Mouse (Mus musculus): Measurements from ENCODE around the gene Ncoa7. TPM values are rescaled to one million over a fixed set of nuclear protein-coding genes. Genes with fewer than 3 reads are reported as not detected.
A peak's percentile ranks its signal among the peaks of the same experiment; 100 is the strongest.
"Not testable (repeated sequence)": the region's sequence is repeated elsewhere in the genome, so short reads cannot be mapped to it uniquely, and the experiment has no call there.

Gene Ncoa7
- total RNA-seq, 2 experiments from 2014 or later: 99.7 to 105 TPM

- no peak for DNase-seq
These were observed 142.4 kb downstream of the Ncoa7 start for GRCm38 (mm10) chr10:30660564-30661328.

- no peak for DNase-seq
These were observed 147.5 kb downstream of the Ncoa7 start for GRCm38 (mm10) chr10:30655655-30656054.

DNA sequence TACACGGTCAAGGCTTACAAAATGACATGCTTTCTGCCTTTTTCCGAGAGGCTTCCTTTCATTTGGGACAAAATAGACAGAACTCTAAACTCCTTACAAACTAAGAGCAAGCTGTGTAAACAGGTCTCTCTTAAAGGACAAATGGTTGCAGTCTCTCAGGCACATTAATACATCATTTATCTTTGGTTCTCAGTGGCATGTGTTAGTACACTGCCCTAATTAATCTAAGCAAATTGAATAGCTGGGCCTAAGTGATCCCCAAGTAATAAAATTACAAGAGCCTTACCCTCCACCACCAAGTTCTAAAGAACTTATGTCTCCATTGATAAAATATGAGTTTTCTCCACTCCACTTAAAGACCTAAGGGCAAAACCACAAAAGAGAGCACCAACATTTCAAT lies 155.4 kb downstream of the Ncoa7 start:
- DNase-seq: no peak

DNA sequence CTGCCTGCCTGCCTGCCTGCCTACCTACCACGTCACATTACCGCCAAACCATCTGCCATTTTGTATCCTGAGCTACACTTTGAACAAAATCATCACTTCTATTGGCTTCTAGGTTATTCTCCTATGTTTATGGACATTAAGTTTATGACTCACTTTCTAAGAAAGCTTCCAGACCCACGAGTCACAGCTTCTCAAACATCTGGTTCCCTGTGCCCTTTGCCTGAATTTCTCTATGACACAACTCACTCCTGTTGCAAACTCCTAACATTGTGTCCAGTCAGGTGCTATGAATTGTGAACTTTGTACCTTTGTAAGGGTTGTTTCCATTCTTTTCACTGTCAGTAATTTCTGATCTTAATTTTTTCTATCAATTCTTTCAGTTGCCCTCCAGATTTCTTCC lies 164.9 kb downstream of the Ncoa7 start:
- no peak for DNase-seq

DNA sequence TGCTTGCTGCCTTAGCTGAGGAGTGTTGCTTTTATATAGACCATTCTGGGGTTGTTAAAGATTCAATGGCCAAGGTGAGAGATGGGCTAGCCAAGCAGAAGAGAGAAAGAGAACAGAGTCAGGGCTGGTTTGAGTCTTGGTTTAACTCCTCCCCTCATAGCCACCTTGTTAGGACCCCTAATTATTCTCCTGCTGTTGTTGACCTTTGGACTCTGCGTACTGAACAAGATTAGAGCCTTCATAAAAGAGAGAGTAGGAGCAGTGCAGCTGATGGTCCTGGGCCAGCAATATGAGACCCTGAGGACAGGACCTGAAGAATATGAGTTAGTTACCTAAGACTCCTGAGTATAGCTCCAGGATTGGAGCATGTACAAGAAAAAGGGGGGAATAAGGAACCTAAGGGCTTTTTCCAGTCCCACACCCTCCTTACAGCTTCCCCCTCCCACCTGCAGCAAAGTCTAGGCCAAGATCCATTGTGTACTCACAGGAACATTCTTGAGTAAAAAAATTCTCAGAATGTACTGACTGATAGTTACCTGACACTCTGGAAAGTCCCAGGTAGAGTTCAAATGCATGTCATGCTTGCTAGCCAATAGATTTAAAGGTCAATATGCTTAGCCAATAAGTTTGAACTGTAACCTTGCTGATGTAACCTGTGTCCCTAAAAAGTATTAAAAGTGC lies 166.5 kb downstream of the Ncoa7 start:
- not testable (repeated sequence) for DNase-seq

- DNase-seq: no peak
These were observed 170.4 kb downstream of the Ncoa7 start for GRCm38 (mm10) chr10:30632718-30633117.

GRCm38 (mm10) chr10:30629977-30630376 lies 173.1 kb downstream of the Ncoa7 start:
- no peak for DNase-seq

- no peak for DNase-seq
These were observed 173.6 kb downstream of the Ncoa7 start, which contains the start of gene Hint3 for GRCm38 (mm10) chr10:30629513-30629912. Gene Hint3 (minus strand): TSS chr10:30629632.

DNA sequence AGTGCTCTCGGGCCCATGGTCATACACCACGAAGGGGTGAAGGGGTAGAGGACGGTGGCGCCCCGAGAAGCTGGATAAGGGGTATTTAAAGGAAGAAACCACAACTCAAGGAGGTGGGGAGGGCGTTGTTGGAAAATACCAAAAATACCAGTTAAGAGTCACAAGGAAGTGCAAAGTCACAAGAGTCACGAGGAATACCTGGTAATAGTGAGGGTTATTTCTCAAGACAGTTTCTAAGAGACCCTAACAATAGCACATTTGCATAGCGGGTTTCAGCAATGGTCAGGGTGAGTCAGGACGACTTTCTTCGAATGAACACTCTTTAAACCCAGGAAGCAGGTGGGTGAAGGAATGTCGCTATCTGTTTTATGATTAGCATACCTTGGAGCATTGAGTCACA lies 174.7 kb downstream of the Ncoa7 start:
- not testable (repeated sequence) for DNase-seq

DNA sequence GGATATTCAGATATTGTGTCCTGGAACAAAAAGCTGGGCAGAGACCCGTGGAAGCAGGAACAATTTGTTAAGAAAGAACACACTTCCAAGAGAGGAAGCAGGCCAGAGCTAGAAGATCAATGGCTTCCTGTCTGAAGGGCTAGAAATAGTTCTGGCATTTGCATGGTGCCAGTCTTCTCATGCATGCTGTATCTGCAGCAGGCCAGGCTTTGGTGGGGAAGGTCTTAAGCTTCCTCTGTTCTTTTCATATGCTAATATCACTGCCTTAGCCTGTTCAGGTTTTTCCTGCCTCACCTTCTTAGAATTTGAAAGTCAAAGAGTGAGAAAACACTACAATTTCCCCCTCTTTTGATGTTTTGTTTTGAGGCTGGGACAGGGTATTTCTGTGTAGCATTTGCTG lies 175.6 kb downstream of the Ncoa7 start:
- no peak for DNase-seq

DNA sequence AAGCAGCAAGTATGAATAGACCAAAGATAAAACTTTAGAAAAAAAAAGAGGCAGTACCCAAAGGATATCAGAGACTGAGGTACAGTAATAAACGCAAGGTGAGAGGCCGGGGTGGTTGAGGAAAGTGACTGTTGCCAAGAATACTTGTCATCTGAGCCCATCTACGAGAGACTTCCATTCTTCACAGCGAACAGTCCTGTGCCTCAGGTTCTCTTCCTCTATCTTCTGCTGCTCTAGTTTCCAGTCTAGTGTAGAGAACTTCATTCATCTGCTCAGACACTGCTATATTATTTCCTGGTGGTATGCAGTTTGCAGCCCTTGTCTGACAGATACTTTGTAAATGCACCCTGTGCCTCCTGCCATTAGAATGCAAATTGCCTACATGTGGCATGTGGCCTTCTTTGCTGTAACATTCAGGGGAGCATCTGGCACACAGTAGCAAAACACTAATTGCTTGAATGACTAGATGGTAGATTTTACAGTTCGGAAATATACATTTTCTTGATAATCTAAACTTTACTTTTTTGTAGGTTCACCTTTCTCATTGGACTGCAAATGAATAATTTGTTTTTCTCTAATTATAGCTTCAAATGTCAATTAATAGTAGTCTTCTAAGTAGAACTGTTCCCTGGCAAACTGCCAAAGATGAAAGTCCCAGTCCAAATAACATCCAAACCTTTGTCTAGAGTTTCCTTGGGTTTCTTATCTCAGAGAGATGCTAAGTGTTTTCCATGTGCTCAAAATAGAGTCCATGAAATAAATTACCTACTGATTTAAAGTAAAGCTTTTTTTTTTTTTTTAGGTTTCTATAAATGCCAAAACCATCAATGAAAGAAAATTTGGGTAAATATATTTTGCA lies 178.7 kb downstream of the Ncoa7 start:
- DNase-seq: no peak

GRCm38 (mm10) chr10:30622928-30623327 lies 180.2 kb downstream of the Ncoa7 start:
- no peak for DNase-seq

GRCm38 (mm10) chr10:30618918-30619210 lies 184.3 kb downstream of the Ncoa7 start:
- DNase-seq: no peak

GRCm38 (mm10) chr10:30618091-30618917 lies 184.8 kb downstream of the Ncoa7 start:
- peak; percentile 98 to 99 for DNase-seq

DNA sequence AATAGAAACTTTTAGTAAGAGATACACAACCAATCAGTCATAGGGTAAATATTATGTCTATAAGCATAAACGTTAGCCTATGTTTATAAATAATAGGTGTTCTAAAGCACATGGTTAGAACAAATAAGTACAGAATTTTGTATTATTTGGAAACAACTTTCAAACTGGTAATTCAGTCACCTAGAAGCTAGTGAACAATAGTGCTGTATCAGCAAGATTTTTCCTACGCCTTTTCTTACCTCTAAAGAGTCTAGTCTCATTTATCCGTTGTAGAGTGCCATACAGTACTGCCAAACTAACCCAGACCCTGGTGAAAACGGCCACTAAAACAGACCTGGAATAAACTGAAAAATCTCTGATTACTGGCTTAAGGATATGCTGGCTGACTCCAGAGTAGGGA lies 190.1 kb downstream of the Ncoa7 start:
- no peak for DNase-seq

GRCm38 (mm10) chr10:30609614-30610013 lies 193.5 kb downstream of the Ncoa7 start:
- no peak for DNase-seq

DNA sequence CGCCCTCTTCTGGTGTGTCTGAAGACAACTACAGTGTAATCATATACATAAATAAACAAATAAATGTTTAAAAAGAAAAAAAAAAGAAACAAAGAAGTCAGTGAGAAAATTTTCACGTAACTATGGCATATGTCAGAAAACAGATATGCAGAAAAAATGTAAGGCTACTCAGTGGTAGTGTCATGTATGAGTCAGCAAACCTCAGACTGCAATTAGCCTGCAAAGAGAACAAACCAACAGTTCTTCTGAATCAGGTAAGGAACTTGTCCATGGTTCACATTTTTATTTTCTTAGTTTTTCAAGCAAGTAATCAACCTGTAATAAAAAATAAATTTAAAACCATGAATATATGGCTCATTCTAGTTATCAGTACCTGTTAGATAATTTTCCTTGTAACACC lies 195.0 kb downstream of the Ncoa7 start:
- no peak for DNase-seq

GRCm38 (mm10) chr10:30600542-30600966 lies 202.6 kb downstream of the Ncoa7 start, which contains the start of gene Trmt11:
Gene Trmt11 (minus strand): TSS chr10:30600749.
- peak; percentile 90 to 91 for DNase-seq

DNA sequence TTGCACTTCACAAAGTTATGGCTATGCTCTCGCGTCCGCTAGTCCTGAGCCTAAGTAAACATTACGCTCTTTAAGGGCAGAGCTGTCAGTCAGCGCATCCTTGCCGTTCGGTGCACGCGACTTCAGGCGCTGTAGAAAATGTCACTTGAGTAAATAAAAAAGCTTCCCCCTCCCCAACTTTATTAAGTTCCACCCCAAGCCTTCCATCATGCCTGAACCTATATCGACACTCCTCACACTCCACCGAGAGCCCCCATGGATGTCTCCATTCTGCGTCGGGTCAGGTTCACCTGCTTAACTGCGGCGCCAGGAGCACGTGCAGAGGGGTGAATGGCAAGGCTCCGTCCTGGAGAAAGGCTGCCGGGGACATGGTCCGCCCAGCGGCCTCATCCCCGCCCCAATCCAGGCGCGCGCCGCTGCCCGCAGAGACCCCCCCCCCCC lies 203.0 kb downstream of the Ncoa7 start:
- peak; percentile 10 to 21 for DNase-seq

GRCm38 (mm10) chr10:30587037-30587436 lies 216.1 kb downstream of the Ncoa7 start:
- no peak for DNase-seq

- DNase-seq: no peak
These were observed 217.4 kb downstream of the Ncoa7 start for GRCm38 (mm10) chr10:30585691-30586090.

Measured in layer of hippocampus, postnatal 36 days (tissue).